Mouse (Mus musculus) lung, postnatal 36 days (tissue): ENCODE measurements around the gene Abhd6.
"Not testable (repeated sequence)": the region's sequence is repeated elsewhere in the genome, so short reads cannot be mapped to it uniquely, and the experiment has no call there.

Source experiments
- DNase-seq: peaks from one replicate; pipeline ENCODE4 v3.0.0; 2022; ENCODE audit warnings: mixed read lengths

The Abhd6 gene

GRCm38 (mm10) chr14:7999435-7999834 is 3.3 kb upstream of the Abhd6 start:
- DNase-seq: no peak

- no peak for DNase-seq
These were observed 2.5 kb upstream of the Abhd6 start for GRCm38 (mm10) chr14:8000247-8000646.

DNA sequence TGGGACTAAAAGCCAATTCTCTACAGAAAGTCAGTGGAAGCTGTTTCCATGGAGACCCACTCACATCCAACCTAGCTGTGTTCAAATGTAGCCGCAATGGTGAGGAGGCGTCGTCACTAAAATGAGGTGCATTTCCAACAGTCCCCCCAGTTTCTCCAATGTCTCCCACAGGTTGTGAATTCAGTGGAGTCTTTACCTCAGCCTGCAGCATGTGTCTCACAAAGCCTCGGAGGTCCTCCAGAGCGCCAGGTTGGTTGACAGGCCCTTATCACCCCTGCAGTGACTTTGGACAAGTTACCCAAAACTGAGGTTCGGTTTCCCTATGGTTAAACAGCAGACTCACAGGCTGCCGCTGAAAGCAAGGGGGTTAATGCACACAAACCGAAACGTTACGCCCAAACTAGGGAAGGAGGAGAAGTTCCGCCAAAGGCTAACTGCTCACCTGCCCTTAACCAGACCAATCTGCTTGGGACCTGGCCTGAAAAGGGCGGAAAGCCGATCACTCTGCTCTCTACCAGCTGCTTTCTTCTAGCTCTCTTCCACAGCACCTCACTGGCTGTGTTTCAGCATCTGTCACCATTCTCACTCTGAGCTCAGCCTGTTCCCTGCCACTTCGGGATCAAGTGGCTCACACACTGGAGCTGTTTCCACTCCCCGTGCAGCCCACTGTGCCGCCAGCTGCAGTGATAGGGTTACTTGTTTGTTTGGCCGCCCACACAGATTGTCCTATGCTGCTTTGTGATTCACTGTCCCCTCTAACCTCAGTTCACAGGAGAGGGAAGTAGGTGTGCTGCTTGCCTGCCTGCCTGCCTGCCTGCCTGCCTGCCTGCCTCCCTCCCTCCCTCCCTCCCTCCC is 1.6 kb upstream of the Abhd6 start:
- DNase-seq: no peak

DNA sequence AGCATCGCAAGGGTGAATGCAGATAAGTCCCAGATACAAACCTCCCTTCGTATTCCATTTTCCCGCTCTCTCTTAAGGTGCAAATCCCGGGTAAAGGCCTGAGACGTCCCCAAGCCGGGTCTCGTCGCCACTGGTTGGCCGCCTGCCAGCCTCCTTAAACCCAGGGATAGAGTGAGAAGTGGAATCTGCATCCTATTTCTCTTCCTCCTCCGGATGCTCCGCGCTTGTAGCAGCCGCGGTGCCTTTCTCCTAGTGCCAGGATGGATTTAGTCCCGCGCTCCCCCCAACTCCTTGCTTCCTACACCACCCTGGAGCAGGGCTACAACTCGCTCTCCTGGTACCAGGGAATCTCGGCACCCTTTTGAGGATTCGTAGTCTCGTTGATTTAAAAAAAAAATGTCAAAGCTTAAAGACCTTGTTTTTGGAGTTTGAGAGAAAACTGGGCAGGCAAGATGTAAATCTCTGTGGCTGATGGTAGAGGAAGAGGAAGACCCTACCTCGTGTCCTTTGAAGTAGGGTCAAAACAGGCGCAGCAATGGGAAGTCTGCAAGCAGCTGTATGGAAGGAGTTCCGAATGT is 480 bp downstream of the Abhd6 start:
- DNase-seq: peak; percentile 55

DNA sequence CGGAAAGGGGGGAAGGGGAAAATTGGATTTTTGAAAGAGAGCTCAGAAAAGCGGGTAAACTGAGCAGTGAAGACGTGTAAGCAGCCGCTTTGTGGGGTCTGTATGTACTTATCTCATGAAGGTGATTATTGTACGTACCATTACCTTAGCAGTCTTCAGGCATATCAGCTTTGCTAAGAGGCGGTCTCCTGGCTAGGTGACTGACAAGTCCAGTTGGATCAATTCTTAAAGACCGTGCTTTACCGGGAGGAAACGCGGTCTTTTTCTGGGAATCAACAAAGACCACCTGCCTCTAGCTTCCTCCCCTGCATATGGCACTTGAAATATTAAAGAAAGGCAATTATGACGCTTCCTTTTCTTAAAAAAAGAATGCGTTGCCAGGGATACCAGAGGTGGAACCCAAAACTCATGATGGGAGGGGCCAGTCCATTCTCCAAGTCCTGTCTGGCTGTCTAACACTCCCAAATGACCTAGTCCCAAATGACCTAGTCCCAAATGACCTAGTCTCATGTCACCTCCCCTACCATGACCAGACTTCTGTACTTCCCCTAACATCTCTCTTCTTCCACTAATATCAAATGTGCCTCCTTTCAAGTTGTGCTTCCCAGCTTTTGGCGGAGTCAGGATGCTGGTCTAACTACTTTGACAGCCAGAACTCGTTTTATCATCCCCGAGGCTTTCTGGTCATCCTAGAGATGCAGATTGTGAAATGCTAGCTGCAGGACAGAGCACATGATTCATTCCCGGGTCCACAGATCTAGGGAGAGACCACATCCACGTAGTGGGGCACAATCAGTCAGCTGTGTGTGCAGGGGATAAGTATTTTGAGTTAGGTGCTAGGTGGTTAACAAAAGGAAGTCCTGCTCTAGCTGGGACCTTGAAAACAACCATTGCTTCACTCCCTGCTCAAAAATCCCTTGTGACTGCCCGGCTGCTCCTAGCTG is 1.3 kb downstream of the Abhd6 start:
- DNase-seq: no peak

- not testable (repeated sequence) for DNase-seq
These were observed 3.4 kb downstream of the Abhd6 start for GRCm38 (mm10) chr14:8006061-8006460.

DNA sequence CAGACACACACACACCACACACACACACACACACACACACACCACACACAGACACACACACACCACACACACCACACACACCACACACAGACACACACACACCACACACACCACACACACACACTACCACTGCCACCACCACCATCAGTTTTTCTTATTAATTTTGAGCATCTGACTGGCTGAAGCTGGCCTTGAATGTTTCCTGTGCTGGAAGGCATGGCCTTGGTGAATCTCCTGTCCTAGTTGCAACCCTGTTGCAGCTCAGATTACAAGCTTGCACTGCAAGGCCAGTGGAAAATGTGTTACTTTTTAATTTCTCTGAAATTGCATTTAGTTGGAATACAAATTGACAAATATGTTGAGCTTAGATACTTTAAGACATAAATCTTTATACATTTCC is 4.4 kb downstream of the Abhd6 start:
- DNase-seq: no peak

DNA sequence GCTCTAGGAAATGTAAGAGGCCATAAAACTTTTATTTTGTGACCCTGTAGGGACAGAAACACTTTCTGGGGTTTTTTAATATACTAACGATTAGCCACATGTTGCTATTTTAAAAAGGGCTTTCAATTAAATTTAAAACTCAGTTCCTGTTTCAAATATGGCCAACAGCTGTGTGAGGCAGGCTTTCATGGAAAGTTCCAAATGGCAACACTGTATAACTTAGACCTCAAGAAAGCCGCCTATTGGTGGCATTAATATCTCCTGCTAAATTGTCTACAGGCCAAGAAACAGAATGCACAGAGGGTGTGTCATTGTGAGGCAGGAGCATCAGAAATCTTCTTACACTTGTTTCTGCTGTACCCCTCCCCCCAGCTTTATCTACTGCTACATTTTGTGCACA is 4.8 kb downstream of the Abhd6 start:
- DNase-seq: no peak

DNA sequence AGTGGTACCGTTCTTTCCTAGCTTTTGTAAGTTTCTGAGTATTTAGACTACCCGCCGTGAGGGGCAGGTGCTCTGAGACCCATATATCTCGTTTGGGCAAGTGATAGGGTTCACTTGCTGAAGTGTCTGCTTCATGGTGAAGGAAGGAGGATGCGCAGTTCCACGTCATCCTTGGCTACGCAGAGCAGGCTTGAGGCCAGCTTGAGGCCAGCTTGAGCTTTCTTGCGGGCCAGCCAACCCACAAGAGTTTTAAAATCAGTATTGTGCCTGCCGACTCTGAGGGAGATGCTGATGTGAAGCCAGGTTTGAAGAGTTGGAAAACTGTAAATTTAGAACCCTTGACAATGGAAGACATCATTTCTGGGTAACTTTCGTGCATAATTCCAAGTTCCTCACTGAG is 5.2 kb downstream of the Abhd6 start:
- DNase-seq: no peak

DNA sequence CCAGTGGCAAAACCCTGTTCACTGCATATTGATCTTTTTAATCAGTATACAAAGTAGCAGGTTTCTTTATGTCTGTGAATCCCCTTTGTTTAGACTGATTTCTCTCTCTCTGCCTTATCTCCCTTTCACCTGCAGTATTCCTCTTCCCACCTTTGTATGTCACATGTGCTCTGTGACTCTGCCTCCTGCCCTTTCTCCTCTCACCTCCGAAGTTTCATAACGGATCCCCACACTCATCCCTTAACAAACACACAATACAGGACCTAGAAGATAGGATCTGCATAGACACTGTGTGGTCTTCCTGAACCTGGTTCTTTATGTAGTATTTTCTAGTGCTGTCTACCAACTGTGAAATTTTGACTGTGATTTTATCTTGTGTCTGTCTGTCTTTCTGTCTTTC is 8.6 kb downstream of the Abhd6 start:
- no peak for DNase-seq

DNA sequence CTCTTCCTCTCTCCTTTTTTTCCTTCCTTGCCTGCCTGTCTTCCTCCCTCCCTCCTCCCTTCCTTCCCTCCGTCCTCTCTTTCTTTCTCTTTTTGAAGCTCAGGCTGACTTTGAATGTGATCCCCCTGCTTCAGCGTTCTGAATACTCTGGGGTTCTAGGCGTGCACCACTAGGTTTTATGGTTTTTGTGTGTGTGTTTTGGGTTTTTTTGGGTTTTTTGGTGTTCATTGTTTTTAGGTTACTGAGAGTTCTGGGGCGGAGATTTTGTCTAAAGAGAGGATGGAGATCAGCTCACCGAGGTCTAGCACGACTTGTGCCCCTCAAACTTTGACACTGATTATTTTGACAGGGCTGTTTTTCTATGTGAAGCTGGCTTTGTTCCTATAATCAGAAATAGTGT is 9.2 kb downstream of the Abhd6 start:
- DNase-seq: no peak

- no peak for DNase-seq
These were observed 13.1 kb downstream of the Abhd6 start for GRCm38 (mm10) chr14:8015756-8016155.

DNA sequence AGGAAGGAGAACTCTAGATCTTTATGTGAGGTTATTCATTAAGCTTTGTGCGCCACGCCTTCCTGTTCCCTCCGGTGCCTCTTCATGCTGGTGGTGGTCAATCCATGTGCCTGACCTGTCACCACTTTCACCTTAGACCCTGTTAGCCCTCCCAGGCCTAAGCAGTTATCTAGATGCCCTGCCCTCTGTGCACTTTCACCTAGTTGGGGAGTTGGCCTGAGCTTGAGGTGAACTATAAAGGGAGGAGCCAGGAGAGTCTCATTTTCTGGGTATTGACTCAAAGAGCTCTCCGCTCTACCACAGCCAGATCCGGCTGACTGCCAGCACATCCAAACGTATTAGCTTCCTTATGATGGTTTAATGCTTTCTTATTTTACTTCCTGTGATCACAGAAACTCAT is 13.6 kb downstream of the Abhd6 start:
- peak; percentile 33 for DNase-seq

DNA sequence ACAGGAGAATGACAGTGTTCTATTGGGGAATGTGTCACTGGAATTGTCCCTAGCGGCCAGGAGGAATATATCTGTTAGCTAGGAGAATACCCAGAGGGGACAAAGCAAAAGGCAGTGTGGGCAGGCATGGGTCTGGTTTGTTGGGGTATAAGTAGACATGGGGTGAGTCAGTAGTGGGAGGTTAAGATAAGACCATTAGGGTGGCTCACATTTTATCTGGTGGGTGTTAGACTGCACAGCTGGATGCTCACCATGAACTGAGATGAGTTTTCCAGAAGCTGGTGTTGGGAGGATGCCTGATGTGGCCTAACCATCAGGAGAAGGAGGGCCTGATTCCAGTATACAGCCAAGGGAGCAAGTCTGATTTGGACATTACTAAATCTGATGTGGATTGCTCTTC is 14.2 kb downstream of the Abhd6 start:
- DNase-seq: no peak

DNA sequence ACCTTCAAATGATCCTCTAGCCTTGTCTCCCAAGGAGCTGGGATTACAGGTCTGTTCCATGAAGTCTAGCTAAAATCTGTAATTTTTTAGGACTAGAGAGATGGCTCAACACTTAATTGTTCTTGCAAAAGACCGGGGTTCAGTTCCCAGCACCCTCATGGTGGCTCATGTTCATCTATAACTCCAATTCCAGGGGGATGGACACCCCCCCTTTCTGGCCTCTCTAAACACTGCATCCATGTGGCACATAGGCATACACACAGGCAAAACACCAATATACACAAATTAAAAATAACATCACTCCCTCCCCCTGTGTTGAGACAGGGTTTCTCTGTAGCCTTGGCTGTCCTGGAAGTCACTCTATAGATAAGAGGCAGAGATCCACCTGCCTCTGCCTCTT is 17.3 kb downstream of the Abhd6 start:
- DNase-seq: no peak

DNA sequence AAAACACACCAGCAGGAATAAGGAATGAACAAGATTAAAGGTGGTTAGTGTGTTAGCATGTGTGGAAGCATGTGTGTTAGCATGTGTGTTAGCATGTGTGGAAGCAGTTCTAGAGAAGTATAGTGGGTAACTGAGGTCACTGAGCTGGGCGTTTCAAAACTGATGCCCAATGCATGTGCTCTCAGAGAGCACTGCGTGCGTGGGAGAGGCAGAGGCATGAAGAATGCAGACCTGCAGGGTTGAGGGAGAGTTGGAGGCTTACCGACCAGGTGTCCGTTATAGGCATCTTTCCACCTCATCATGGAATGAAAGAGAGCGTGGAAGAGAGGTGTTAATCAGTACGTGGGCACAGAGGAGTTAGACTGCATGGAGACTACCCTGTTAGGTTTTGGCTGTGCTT is 17.8 kb downstream of the Abhd6 start:
- no peak for DNase-seq

- no peak for DNase-seq
These were observed 21.8 kb downstream of the Abhd6 start for GRCm38 (mm10) chr14:8024469-8024868.

DNA sequence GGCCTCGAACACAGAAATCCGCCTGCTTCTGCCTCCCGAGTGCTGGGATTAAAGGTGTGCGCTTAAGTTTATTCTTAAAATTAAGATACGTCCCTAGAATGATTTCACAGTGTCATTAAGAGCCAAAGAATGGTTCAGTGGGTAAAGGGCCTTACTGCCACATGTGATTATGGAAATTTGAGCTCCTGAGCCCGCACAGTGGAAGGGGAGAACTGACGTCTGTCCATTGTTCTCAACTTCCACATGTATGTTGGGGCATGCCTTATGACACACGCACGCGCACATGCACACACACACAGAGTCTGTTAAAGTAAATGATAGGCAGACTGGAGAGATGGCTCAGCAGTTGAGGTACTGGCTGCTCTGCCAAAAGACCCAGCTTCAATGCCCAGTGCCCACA is 22.2 kb downstream of the Abhd6 start:
- no peak for DNase-seq

DNA sequence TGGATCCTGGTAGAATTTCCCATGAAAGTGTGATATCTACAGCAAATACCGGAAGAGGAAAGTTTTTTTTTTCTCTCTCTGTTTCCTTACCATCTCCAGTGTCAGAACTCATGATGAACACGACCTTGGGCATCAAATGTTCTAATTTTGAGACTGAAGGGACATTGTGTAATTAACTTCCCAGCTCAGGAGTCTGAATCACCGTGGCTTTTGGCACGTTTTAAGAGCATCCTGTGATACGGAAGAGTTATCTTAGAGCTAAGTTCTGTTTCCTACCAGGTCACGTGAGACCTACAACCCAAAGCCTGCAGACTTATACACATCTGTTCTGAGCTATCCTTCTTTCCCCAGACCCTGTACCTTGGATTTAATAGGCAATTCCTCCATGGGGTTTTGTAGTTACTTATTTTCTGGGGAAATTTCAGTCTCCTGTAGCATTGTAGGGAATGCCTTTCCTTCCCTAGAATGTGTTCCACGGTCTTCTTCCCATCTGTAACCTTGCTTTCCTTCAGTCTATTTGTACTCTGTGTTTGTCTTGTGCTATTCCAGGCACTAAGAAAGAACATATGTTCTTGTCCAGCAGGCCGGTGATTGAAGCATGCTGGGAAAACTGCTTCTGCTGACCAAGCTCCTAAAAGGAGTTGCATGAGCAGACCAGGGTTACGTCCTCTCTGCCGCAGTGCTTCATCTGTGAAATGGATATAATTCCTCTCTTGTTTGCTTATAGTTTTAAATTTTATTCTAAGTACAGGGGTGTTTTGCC is 24.2 kb downstream of the Abhd6 start:
- DNase-seq: no peak

DNA sequence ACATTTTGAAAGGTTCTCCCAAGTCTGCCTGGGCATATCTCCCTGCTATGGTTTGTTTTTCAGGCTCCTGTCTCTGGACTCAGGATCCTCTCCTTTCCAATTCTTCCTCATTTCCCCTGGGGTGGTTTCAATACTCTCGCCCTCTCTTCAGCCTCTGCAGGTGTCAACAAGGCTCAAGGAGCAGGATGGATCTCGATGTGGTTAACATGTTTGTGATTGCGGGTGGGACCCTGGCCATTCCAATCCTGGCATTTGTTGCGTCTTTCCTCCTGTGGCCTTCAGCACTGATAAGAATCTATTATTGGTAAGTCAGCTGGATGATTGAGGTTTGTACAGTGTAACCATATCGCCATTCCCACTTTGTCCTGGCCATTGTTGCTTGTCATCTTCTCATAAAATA is 25.4 kb downstream of the Abhd6 start:
- no peak for DNase-seq

DNA sequence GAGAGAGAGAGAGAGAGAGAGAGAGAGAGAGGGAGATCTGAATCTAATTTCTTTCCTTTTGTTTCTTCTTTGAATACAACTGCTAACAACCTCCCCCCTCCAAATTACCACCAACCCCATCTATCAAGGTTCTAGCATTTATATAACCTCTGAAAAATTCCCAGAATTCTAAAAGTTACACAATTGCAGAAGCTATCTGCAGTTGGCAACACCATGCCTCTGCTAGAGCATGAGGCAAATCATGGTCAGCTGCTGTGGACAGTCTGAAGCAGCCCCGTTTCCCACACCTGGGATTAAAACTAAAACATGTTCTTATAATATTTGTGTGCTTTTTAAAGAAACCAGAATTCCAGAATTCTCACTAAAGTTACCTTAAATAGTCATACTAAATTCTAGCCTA is 27.1 kb downstream of the Abhd6 start:
- DNase-seq: no peak

DNA sequence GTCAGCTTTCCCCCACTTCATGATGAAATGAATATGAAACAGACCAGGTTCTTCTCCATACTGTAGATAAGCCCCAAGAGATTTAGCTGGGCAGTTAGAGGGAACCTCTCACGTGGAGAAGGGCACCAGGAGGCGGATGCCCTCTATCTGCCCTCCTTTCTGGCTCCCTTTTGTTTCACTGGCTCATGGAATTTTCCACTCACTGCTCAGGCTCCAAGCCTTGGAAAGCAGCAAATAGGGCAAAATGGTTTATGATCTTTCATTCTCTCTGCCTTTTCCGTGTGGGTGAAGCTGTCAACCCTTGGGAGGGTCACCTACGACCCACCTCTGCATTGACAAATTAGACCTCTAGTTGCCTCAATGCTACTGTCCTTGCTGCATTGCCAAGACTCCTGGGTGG is 27.8 kb downstream of the Abhd6 start:
- no peak for DNase-seq
